Mouse (Mus musculus) midbrain, embryonic 15.5 days (tissue): Measurements from ENCODE around the gene Gm10718. TPM values are rescaled to one million over a fixed set of nuclear protein-coding genes. Genes with fewer than 3 reads are reported as not detected.
"Not testable (repeated sequence)": the region's sequence is repeated elsewhere in the genome, so short reads cannot be mapped to it uniquely, and the experiment has no call there.

Experiments
- ATAC-seq: fragments of 200-750 bp; cut with Nextera tagmentation; replicated peaks from 2 replicates; pipeline ENCODE4 v1.8.0; 2017; ENCODE audit warnings: moderate TSS enrichment
- H3K27ac ChIP-seq: fragments of 300-500 bp; sonication (generic); 2 replicates; pipeline ENCODE4 v1.5.1; 2015; ENCODE audit warnings: mild to moderate bottlenecking, inconsistent platforms
- H3K27me3 ChIP-seq: fragments of 300-500 bp; sonication (generic); replicated peaks from 2 replicates; pipeline ENCODE4 v1.6.1; 2015; ENCODE audit warnings: inconsistent platforms
- H3K36me3 ChIP-seq: fragments of 300-500 bp; sonication (generic); replicated peaks from 2 replicates; pipeline ENCODE4 v1.6.1; 2015; ENCODE audit warnings: inconsistent platforms
- H3K4me1 ChIP-seq: fragments of 300-500 bp; sonication (generic); 2 replicates; pipeline ENCODE4 v1.6.1; 2015; ENCODE audit warnings: inconsistent platforms
- H3K4me2 ChIP-seq: fragments of 300-500 bp; sonication (generic); 2 replicates; pipeline ENCODE4 v1.6.1; 2015; ENCODE audit warnings: inconsistent platforms, mild to moderate bottlenecking, moderate library complexity
- H3K4me3 ChIP-seq: fragments of 300-500 bp; sonication (generic); 2 replicates; pipeline ENCODE4 v1.5.1; 2015; ENCODE audit warnings: mild to moderate bottlenecking, inconsistent platforms
- H3K9ac ChIP-seq: fragments of 300-500 bp; sonication (generic); 2 replicates; pipeline ENCODE4 v1.6.1; 2015; ENCODE audit warnings: mild to moderate bottlenecking, inconsistent platforms
- H3K9me3 ChIP-seq: fragments of 300-500 bp; sonication (generic); 2 replicates; pipeline ENCODE4 v1.6.1; 2016; ENCODE audit warnings: inconsistent platforms
- WGBS: fragments of 180-500 bp; shearing (Covaris S2); methylation state at CpG from one replicate; pipeline ENCODE4 v1.1.7; 2015; ENCODE audit warnings: mixed read lengths; 5-methylcytosine and 5-hydroxymethylcytosine counted together
- polyA plus RNA-seq: library from polyadenylated mRNA; unstranded; fragments of >200 nt; fragmentation: Nextera tagmentation; extraction: Ambion mirVana; gene quantifications from 2 replicates; pipeline ENCODE4 v1.2.1, GENCODE M21; 2015

The Gm10718 gene
- polyA plus RNA-seq, result 0.27 and 0.49 TPM in 2 replicates

GRCm38 (mm10) chr9:3023312-3023984 is at the start of gene Gm10718:
Gene Gm10718 (plus strand): TSS chr9:3023547.
- H3K4me2 ChIP-seq, H3K9ac ChIP-seq, H3K9me3 ChIP-seq, H3K27me3 ChIP-seq, ATAC-seq, H3K36me3 ChIP-seq, H3K4me3 ChIP-seq, H3K4me1 ChIP-seq, H3K27ac ChIP-seq: not testable (repeated sequence)
- 77% methylated on average over 12 of the region's 13 CpGs for WGBS

DNA sequence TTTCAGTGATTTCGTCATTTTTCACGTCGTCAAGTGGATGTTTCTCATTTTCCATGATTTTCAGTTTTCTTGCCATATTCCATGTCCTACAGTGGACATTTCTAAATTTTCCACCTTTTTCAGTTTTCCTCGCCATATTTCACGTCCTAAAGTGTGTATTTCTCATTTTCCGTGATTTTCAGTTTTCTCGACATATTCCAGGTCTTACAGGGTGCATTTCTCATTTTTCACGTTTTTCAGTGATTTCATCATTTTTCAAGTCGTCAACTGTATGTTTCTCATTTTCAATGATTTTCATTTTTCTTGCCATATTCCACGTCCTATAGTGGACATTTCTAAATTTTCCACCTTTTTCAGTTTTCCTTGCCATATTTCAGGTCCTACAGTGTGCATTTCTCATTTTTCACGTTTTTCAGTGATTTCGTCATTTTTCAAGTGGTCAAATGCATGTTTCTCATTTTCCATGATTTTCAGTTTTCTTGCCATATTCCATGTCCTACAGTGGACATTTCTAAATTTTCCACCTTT is 22.8 kb upstream of the Gm10718 start, which contains the start of gene Gm10722:
TSS of gene Gm10722 (plus strand) at position 478 of the 528 bp plus-strand sequence.
- not testable (repeated sequence) for H3K9ac ChIP-seq, H3K4me3 ChIP-seq, H3K27ac ChIP-seq, H3K4me2 ChIP-seq, H3K9me3 ChIP-seq, ATAC-seq, H3K27me3 ChIP-seq, H3K4me1 ChIP-seq, H3K36me3 ChIP-seq
- WGBS, result 71% methylated on average over 12 of the region's 12 CpGs

DNA sequence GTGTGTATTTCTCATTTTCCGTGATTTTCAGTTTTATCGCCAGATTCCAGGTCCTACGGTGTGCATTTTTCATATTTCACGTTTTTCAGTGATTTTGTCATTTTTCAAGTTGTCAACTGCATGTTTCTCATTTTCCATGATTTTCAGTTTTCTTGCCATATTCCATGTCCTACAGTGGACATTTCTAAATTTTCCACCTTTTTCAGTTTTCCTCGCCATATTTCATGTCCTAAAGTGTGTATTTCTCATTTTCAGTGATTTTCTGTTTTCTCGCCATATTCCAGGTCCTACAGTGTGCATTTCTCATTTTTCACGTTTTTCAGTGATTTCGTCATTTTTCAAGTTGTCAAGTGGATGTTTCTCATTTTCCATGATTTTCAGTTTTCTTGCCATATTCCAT is 22.3 kb upstream of the Gm10718 start:
- H3K36me3 ChIP-seq, H3K9me3 ChIP-seq, H3K4me1 ChIP-seq, H3K9ac ChIP-seq, H3K4me2 ChIP-seq, ATAC-seq, H3K27ac ChIP-seq, H3K27me3 ChIP-seq, H3K4me3 ChIP-seq: not testable (repeated sequence)
- 64% methylated on average over 8 of the region's 8 CpGs for WGBS

DNA sequence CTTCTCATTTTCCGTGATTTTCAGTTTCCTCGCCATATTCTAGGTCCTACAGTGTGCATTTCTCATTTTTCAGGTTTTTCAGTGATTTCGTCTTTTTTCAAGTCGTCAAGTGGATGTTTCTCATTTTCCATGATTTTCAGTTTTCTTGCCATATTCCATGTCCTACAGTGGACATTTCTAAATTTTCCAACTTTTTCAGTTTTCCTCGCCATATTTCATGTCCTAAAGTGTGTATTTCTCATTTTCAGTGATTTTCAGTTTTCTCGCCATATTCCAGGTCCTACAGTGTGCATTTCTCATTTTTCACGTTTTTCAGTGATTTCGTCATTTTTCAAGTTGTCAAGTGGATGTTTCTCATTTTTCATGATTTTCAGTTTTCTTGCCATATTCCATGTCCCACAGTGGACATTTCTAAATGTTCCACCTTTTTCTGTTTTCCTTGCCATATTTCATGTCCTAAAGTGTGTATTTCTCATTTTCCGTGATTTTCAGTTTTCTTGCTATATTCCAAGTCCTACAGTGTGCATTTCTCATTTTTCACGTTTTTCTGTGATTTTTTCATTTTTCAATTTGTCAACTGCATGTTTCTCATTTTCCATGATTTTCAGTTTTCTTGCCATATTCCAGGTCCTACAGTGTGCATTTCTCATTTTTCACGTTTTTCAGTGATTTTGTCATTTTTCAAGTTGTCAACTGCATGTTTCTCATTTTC is 21.2 kb upstream of the Gm10718 start:
- 71% methylated on average over 9 of the region's 11 CpGs for WGBS
- not testable (repeated sequence) for H3K27ac ChIP-seq

DNA sequence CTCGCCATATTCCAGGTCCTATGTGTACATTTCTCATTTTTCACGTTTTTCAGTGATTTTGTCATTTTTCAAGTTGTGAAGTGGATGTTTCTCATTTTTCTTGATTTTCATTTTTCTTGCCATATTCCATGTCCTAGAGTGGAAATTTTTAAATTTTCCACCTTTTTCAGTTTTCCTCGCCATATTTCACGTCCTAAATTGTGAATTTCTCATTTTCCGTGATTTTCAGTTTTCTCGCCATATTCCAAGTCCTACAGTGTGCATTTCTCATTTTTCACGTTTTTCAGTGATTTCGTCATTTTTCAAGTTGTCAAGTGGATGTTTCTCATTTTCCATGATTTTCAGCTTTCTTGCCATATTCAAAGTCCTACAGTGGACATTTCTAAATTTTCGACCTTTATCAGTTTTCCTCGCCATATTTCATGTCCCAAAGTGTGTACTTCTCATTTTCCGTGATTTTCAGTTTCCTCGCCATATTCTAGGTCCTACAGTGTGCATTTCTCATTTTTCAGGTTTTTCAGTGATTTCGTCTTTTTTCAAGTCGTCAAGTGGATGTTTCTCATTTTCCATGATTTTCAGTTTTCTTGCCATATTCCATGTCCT is 20.5 kb upstream of the Gm10718 start, which contains the start of gene Gm11168:
TSS of gene Gm11168 (plus strand) at position 553 of the 603 bp plus-strand sequence.
- H3K27ac ChIP-seq, H3K36me3 ChIP-seq, H3K4me1 ChIP-seq, H3K4me2 ChIP-seq, H3K9ac ChIP-seq, ATAC-seq, H3K27me3 ChIP-seq, H3K4me3 ChIP-seq: not testable (repeated sequence)
- peaks cover 12% of the 10 kb centered on the region for H3K9me3 ChIP-seq
- 73% methylated on average over 6 of the region's 14 CpGs for WGBS

More for the DNA sequence above, 21.2 kb upstream of the Gm10718 start:
- not testable (repeated sequence) for H3K4me3 ChIP-seq, H3K9ac ChIP-seq, H3K4me1 ChIP-seq, H3K27me3 ChIP-seq, H3K9me3 ChIP-seq, H3K36me3 ChIP-seq, H3K4me2 ChIP-seq
- ATAC-seq, result peak; percentile 91

DNA sequence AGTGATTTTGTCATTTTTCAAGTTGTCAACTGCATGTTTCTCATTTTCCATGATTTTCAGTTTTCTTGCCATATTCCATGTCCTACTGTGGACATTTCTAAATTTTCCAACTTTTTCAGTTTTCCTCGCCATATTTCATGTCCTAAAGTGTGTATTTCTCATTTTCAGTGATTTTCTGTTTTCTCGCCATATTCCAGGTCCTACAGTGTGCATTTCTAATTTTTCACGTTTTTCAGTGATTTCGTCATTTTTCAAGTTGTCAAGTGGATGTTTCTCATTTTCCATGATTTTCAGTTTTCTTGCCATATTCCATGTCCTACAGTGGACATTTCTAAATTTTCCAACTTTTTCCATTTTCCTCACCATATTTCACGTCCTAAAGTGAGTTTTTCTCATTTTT is 17.2 kb upstream of the Gm10718 start:
- H3K9me3 ChIP-seq, result peaks cover 15% of the 10 kb centered on the region
- not testable (repeated sequence) for H3K27ac ChIP-seq, H3K36me3 ChIP-seq, H3K27me3 ChIP-seq, H3K4me3 ChIP-seq, ATAC-seq, H3K4me1 ChIP-seq, H3K4me2 ChIP-seq, H3K9ac ChIP-seq
- 75% methylated on average over 1 of the region's 5 CpGs for WGBS

DNA sequence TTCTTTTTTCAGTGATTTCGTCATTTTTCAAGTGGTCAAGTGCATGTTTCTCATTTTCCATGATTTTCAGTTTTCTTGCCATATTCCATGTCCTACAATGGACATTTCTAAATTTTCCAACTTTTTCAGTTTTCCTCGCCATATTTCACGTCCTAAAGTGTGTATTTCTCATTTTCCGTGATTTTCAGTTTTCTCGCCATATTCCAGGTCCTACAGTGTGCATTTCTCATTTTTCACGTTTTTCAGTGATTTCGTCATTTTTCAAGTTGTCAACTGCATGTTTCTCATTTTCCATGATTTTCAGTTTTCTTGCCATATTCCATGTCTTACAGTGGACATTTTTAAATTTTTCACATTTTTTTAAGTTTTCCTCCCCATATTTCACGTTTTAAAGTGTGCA is 16.7 kb upstream of the Gm10718 start:
- not testable (repeated sequence) for H3K9ac ChIP-seq, H3K27ac ChIP-seq, H3K4me2 ChIP-seq, H3K36me3 ChIP-seq, H3K27me3 ChIP-seq, H3K4me1 ChIP-seq, H3K4me3 ChIP-seq
- H3K9me3 ChIP-seq, result peaks cover 15% of the 10 kb centered on the region
- WGBS, result 73% methylated on average over 8 of the region's 8 CpGs
- peak; percentile 76 for ATAC-seq

GRCm38 (mm10) chr9:3007272-3007671 is 16.1 kb upstream of the Gm10718 start:
- H3K4me1 ChIP-seq, H3K27me3 ChIP-seq, H3K4me2 ChIP-seq, H3K36me3 ChIP-seq, H3K4me3 ChIP-seq, H3K27ac ChIP-seq, H3K9ac ChIP-seq: not testable (repeated sequence)
- 0 out of 2 replicates have a peak, but pooled peaks have one; percentile 34 for ATAC-seq
- 72% methylated on average over 8 of the region's 9 CpGs for WGBS
- peaks cover 11% of the 10 kb centered on the region for H3K9me3 ChIP-seq

- H3K36me3 ChIP-seq, H3K27me3 ChIP-seq, H3K4me1 ChIP-seq, H3K27ac ChIP-seq, H3K9me3 ChIP-seq, H3K9ac ChIP-seq, H3K4me3 ChIP-seq, H3K4me2 ChIP-seq: not testable (repeated sequence)
- WGBS, result no CpG with 5 or more reads among the region's 5 CpGs
- 0 out of 2 replicates have a peak, but pooled peaks have one; percentile 52 for ATAC-seq
Measured at GRCm38 (mm10) chr9:3009331-3009730, 14.0 kb upstream of the Gm10718 start.

- 85% methylated on average over 3 of the region's 7 CpGs for WGBS
- ATAC-seq, result not testable (repeated sequence)
Measured at GRCm38 (mm10) chr9:3012054-3012621, 11.2 kb upstream of the Gm10718 start.

DNA sequence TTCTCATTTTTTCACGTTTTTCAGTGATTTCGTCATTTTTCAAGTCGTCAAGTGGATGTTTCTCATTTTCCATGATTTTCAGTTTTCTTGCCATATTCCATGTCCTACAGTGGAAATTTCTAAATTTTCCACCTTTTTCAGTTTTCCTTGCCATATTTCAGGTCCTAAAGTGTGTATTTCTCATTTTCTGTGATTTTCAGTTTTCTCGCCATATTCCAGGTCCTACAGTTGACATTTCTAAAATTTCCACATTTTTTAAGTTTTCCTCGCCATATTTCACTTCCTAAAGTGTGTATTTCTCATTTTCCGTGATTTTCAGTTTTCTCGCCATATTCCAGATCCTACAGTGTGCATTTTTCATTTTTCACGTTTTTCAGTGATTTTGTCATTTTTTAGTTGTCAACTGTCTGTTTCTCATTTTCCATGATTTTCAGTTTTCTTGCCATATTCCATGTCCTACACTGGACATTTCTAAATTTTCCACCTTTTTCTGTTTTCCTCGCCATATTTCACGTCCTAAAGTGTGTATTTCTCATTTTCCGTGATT is 10.5 kb upstream of the Gm10718 start, which contains the start of gene Gm10721:
TSS of gene Gm10721 (plus strand) at position 408 of the 547 bp plus-strand sequence.
- WGBS, result 100% methylated on average over 1 of the region's 11 CpGs
- not testable (repeated sequence) for H3K9me3 ChIP-seq, H3K27ac ChIP-seq, H3K4me1 ChIP-seq, H3K4me3 ChIP-seq, H3K4me2 ChIP-seq, H3K27me3 ChIP-seq, H3K36me3 ChIP-seq, ATAC-seq, H3K9ac ChIP-seq

More at GRCm38 (mm10) chr9:3012054-3012621, 11.2 kb upstream of the Gm10718 start:
- not testable (repeated sequence) for H3K9me3 ChIP-seq, H3K4me3 ChIP-seq, H3K36me3 ChIP-seq, H3K4me2 ChIP-seq, H3K4me1 ChIP-seq, H3K9ac ChIP-seq, H3K27ac ChIP-seq, H3K27me3 ChIP-seq

DNA sequence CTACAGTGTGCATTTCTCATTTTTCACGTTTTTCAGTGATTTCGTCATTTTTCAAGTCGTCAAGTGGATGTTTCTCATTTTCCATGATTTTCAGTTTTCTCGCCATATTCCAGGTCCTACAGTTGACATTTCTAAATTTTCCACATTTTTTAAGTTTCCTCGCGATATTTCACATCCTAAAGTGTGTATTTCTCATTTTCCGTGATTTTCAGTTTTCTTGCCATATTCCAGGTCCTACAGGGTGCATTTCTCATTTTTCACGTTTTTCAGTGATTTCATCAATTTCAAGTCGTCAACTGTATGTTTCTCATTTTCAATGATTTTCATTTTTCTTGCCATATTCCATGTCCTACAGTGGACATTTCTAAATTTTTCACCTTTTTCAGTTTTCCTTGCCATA is 8.0 kb upstream of the Gm10718 start, which contains the start of gene Gm10720:
TSS of gene Gm10720 (plus strand) at position 301 of the 400 bp plus-strand sequence.
- not testable (repeated sequence) for ATAC-seq, H3K9me3 ChIP-seq, H3K36me3 ChIP-seq, H3K27ac ChIP-seq, H3K27me3 ChIP-seq, H3K4me2 ChIP-seq, H3K9ac ChIP-seq, H3K4me1 ChIP-seq, H3K4me3 ChIP-seq
- WGBS, result 64% methylated on average over 6 of the region's 9 CpGs
